Mouse (Mus musculus): ENCODE data around the gene Spata21.

- TF ChIP-seq CTCF (IDR thresholded peaks at IDR 0.05; ENCODE audit: borderline replicate concordance, insufficient read depth, low read length) (no peak), POLR2A (IDR thresholded peaks at IDR 0.05; ENCODE audit: low read depth, low read length) (no peak)
Measured at GRCm38 (mm10) chr4:141088714-141089113, 581 bp downstream of the Spata21 start.

Measured in embryonic fibroblast, embryonic 13.5 days (primary cell).